Mouse (Mus musculus) liver, postnatal 0 days (tissue): Measurements from ENCODE around the gene Nt5m.

Source experiments
- CTCF ChIP-seq: sonication (generic); IDR thresholded peaks from 2 replicates; pipeline ENCODE4 v1.5.1; 2016; ENCODE audit warnings: antibody characterized with exemption, low read depth
- EP300 ChIP-seq: IDR thresholded peaks from 2 replicates; pipeline ENCODE4 v1.6.1; 2016; ENCODE audit warnings: antibody characterized with exemption, low read depth, mild to moderate bottlenecking

DNA sequence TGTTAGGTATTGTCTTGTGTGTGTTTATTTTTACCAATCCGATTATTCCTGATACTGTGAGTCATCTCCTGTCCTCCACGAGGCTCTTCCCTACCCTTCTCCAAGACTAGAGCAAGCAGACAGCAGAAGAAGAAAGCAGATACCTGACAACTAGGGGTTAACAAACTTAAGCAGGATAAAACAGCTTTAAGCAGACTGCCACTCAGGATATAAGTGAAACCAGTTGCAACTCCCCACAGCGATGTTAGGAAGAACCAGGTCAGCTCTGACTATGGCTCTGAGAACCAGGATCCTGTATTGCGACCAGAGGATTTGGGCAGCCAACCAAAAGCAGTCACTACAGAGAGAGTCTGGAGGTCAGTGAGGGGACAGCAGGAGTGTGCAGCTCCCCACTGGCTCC, 28.0 kb upstream of the Nt5m start:
- no peak for TF ChIP-seq CTCF
- no peak for TF ChIP-seq EP300
